Mouse (Mus musculus): ENCODE data around the gene Gm49387.

Gm49387 gene

GRCm38 (mm10) chr14:31515895-31516294, 124.8 kb downstream of the Gm49387 start:
- DNase-seq, result no peak

- DNase-seq, result no peak
Measured at GRCm38 (mm10) chr14:31510322-31510721, 130.4 kb downstream of the Gm49387 start.

GRCm38 (mm10) chr14:31509911-31510310, 130.8 kb downstream of the Gm49387 start:
- peak; percentile 21 for DNase-seq

DNA sequence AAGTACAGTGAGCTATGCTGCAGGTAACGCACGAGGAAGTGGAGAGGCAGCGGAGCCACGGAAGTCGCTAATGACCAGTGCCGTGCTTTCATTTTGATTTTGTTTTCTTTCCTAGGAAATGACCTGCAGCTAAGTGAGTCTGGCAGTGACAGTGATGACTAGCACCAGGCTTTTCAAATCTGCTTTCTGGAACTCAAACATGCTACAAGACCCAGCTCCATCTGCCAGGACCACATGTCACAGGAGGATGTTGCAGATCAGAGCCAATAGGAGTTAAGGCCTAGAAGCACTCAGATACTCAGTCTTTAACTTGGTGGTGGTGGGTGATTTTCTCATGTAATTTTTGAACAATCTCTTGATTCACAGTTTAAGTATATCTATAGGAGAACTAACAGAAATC, 134.2 kb downstream of the Gm49387 start:
- DNase-seq, result peak; percentile 53

GRCm38 (mm10) chr14:31503406-31503805, 137.3 kb downstream of the Gm49387 start:
- no peak for DNase-seq
